In the genomic region with DNA sequence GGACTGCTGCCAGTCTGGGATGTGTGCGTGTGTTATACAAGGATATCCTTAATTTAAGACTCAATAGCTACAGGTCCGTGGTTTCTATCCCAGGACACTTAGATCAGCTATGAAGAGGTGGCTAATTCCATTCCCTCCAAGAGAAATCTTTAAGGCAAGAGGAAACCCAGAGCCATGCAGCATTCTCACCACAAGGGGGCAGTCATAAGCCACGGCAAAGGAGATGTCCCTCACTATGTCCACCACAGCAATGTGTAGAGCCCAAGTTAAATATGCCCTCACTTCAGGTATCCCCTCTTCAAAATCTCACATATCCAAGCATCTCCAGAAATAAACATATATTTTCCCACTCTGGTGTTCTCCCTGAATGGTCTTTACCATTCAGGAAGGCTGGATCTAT, we compare ENCODE assay signal across 9 mouse cellular contexts. TPM values are rescaled to one million over a fixed set of nuclear protein-coding genes. Genes with fewer than 3 reads are reported as not detected.
DNase-seq lines count a peak whose midpoint lies in the region; ATAC-seq and TF ChIP-seq lines count a peak whose summit lies in the region.
"Had no signal": no experiment of that assay in that cellular context is flagged by ENCODE, and none has a peak within 500 bp of the region (broad histone marks: within the 10 kb centered on the region; RNA-seq: fewer than 3 reads in every experiment).

No protein-coding gene starts in this region.

- no peak overlapping the region for H3K4me3 ChIP-seq in intestine, postnatal 0 days (ENCODE audit: low read depth, low read length)
- H3K4me3 ChIP-seq in intestine, embryonic 15.5 days (replicated peaks), result no peak overlapping the region
- H3K4me3 ChIP-seq in forebrain, postnatal 0 days (ENCODE audit: low read depth, low read length), result no peak overlapping the region
- H3K4me3 ChIP-seq in midbrain, embryonic 15.5 days, result no peak overlapping the region
- H3K4me3 ChIP-seq: embryonic facial prominence, embryonic 12.5 days had no signal

- no peak for ATAC-seq in intestine, postnatal 0 days
- no peak for ATAC-seq in intestine, embryonic 15.5 days
- ATAC-seq in forebrain, postnatal 0 days, result peak; percentile 57
- peak; percentile 59; the same call in 1 of the 2 replicates for ATAC-seq in midbrain, embryonic 15.5 days (replicated peaks)

- WGBS in intestine, postnatal 0 days, result 8% methylated on average over 3 of the region's 3 CpGs
- WGBS in intestine, embryonic 15.5 days, result 13% methylated on average over 3 of the region's 3 CpGs
- 8% methylated on average over 3 of the region's 3 CpGs for WGBS in forebrain, postnatal 0 days
- 9% methylated on average over 3 of the region's 3 CpGs for WGBS in midbrain, embryonic 15.5 days

- DNase-seq in c-Kit-positive CD71-positive TER-119-negative erythroid progenitor cells, embryonic 14.5 days (ENCODE audit: low read depth), result peak; percentile 53
- peak; percentile 89 for DNase-seq in forebrain, postnatal 0 days
- peak; percentile 78 for DNase-seq in kidney, adult 18-20 months
- peak; percentile 68 to 82 for DNase-seq in left cerebral cortex, postnatal 36 days (ENCODE audit: low spot score in 2 of 2)
- DNase-seq in spleen, postnatal 4 days (ENCODE audit: low spot score in 2 of 2), result peak; percentile 57 to 84

- intact Hi-C loops in left cerebral cortex, postnatal 36 days (cut with DNase I), result loop anchor here (5.0 to 10.0 kb wide), 3 partner anchors 92 to 779 kb away; no protein-coding TSS in a partner anchor

- no peaks in the 10 kb centered on the region for H3K9me3 ChIP-seq in intestine, postnatal 0 days (ENCODE audit: control insufficient read depth)
- no peaks in the 10 kb centered on the region for H3K9me3 ChIP-seq in intestine, embryonic 15.5 days
- no peaks in the 10 kb centered on the region for H3K9me3 ChIP-seq in forebrain, postnatal 0 days (ENCODE audit: low read length)
- H3K9me3 ChIP-seq in midbrain, embryonic 15.5 days, result no peaks in the 10 kb centered on the region
- H3K9me3 ChIP-seq: embryonic facial prominence, embryonic 12.5 days had no signal

- peaks cover 19% of the 10 kb centered on the region for H3K36me3 ChIP-seq in intestine, postnatal 0 days (ENCODE audit: control insufficient read depth, insufficient read depth)
- no peaks in the 10 kb centered on the region for H3K36me3 ChIP-seq in intestine, embryonic 15.5 days
- peaks cover 6% of the 10 kb centered on the region; the same call in 1 of the 2 replicates for H3K36me3 ChIP-seq in forebrain, postnatal 0 days (ENCODE audit: insufficient read depth)
- H3K36me3 ChIP-seq in midbrain, embryonic 15.5 days (replicated peaks), result no peaks in the 10 kb centered on the region

- no peak overlapping the region for H3K4me2 ChIP-seq in intestine, postnatal 0 days (replicated peaks; ENCODE audit: low read depth)
- H3K4me2 ChIP-seq in intestine, embryonic 15.5 days (replicated peaks), result no peak overlapping the region
- H3K4me2 ChIP-seq in forebrain, postnatal 0 days (ENCODE audit: low read depth), result no peak overlapping the region
- H3K4me2 ChIP-seq in midbrain, embryonic 15.5 days, result no peak overlapping the region
- H3K4me2 ChIP-seq: embryonic facial prominence, embryonic 12.5 days had no signal

- peak; percentile 98 for TF ChIP-seq CTCF in intestine, postnatal 0 days (IDR thresholded peaks at IDR 0.05; ENCODE audit: low read depth)
- peak; percentile 97 for TF ChIP-seq CTCF in forebrain, postnatal 0 days (IDR thresholded peaks at IDR 0.05; ENCODE audit: low read depth)

- H3K27ac ChIP-seq in intestine, postnatal 0 days (ENCODE audit: low read depth, low read length), result no peak overlapping the region
- no peak overlapping the region for H3K27ac ChIP-seq in intestine, embryonic 15.5 days
- H3K27ac ChIP-seq in forebrain, postnatal 0 days (ENCODE audit: low read depth, low read length), result no peak overlapping the region
- H3K27ac ChIP-seq in midbrain, embryonic 15.5 days, result no peak overlapping the region
- H3K27ac ChIP-seq: embryonic facial prominence, embryonic 12.5 days had no signal

- no peaks in the 10 kb centered on the region for H3K27me3 ChIP-seq in intestine, postnatal 0 days (replicated peaks; ENCODE audit: control insufficient read depth, insufficient read depth, low read length)
- H3K27me3 ChIP-seq in intestine, embryonic 15.5 days (replicated peaks), result no peaks in the 10 kb centered on the region
- H3K27me3 ChIP-seq in forebrain, postnatal 0 days (ENCODE audit: insufficient read depth, low read length), result no peaks in the 10 kb centered on the region
- H3K27me3 ChIP-seq in midbrain, embryonic 15.5 days (replicated peaks), result no peaks in the 10 kb centered on the region
- H3K27me3 ChIP-seq: embryonic facial prominence, embryonic 12.5 days had no signal

- H3K9ac ChIP-seq in intestine, postnatal 0 days (ENCODE audit: low read depth, low read length), result no peak overlapping the region
- no peak overlapping the region for H3K9ac ChIP-seq in intestine, embryonic 15.5 days
- no peak overlapping the region for H3K9ac ChIP-seq in forebrain, postnatal 0 days
- H3K9ac ChIP-seq in midbrain, embryonic 15.5 days, result no peak overlapping the region
- H3K9ac ChIP-seq: embryonic facial prominence, embryonic 12.5 days had no signal

- H3K4me1 ChIP-seq in intestine, postnatal 0 days (replicated peaks; ENCODE audit: control insufficient read depth, insufficient read depth, low read length), result no peaks in the 10 kb centered on the region
- no peaks in the 10 kb centered on the region for H3K4me1 ChIP-seq in intestine, embryonic 15.5 days (replicated peaks)
- H3K4me1 ChIP-seq in forebrain, postnatal 0 days (ENCODE audit: insufficient read depth), result peaks cover 6% of the 10 kb centered on the region; the same call in 1 of the 2 replicates
- H3K4me1 ChIP-seq in midbrain, embryonic 15.5 days, result peaks cover 34% of the 10 kb centered on the region

RNA-seq across cellular contexts. Expression of a gene that starts 39.6 kb away (rescaled TPM):
- 0.51 and 0.60 TPM in 2 replicates for polyA plus RNA-seq in intestine, postnatal 0 days (2015; fragmentation: Nextera tagmentation; extraction: Ambion mirVana)
- 1.9 and 2.1 TPM in 2 replicates for polyA plus RNA-seq in intestine, embryonic 15.5 days (2015; fragmentation: Nextera tagmentation; extraction: Ambion mirVana)
- total RNA-seq in forebrain, postnatal 0 days (2014; rRNA removed), result 3.8 and 6.0 TPM in 2 replicates
- 1.5 and 2.7 TPM in 2 replicates for polyA plus RNA-seq in forebrain, postnatal 0 days (2015; fragmentation: Nextera tagmentation; extraction: Ambion mirVana)
- 1 to 10 TPM; 3.4 to 3.5 TPM for total RNA-seq in left cerebral cortex, postnatal 36 days (2021)
- 5.6 and 6.4 TPM in 2 replicates for polyA plus RNA-seq in midbrain, embryonic 15.5 days (2015; fragmentation: Nextera tagmentation; extraction: Ambion mirVana)

Comparison
In these comparisons a context has a peak if more than half of its experiments do, and no peak if none do; other contexts are left out.
1. ATAC-seq: peak in forebrain, postnatal 0 days (single experiment) and midbrain, embryonic 15.5 days (single experiment); none in intestine, postnatal 0 days (single experiment) and intestine, embryonic 15.5 days (single experiment).
2. Peak in every context shown above with its lines, with median percentiles within 50 percentile points of each other: DNase-seq.